Mouse (Mus musculus) liver, embryonic 16.5 days (tissue): ENCODE measurements around the gene Ugt1a1. TPM values are rescaled to one million over a fixed set of nuclear protein-coding genes. Genes with fewer than 3 reads are reported as not detected.
"Not testable (repeated sequence)": the region's sequence is repeated elsewhere in the genome, so short reads cannot be mapped to it uniquely, and the experiment has no call there.

Experiments used
- ATAC-seq: fragments of 200-750 bp; cut with Nextera tagmentation; 2 replicates; pipeline ENCODE4 v1.8.0; 2017; ENCODE audit warnings: low read depth, mild to moderate bottlenecking, moderate number of reproducible peaks, moderate library complexity
- H3K27ac ChIP-seq: fragments of 300-500 bp; sonication (generic); 2 replicates; pipeline ENCODE4 v1.5.1; 2014; ENCODE audit warnings: mild to moderate bottlenecking, low read length
- H3K27me3 ChIP-seq: fragments of 300-500 bp; sonication (generic); 2 replicates; pipeline ENCODE4 v1.6.1; 2014; ENCODE audit warnings: low read depth, low read length, mixed read lengths; ENCODE audit not compliant: control insufficient read depth, insufficient read depth
- H3K36me3 ChIP-seq: fragments of 300-500 bp; sonication (generic); 2 replicates; pipeline ENCODE4 v1.6.1; 2014; ENCODE audit warnings: mild to moderate bottlenecking; ENCODE audit not compliant: control insufficient read depth, insufficient read depth
- H3K4me1 ChIP-seq: fragments of 300-500 bp; sonication (generic); 2 replicates; pipeline ENCODE4 v1.6.1; 2014; ENCODE audit warnings: low read depth, low read length, mixed read lengths; ENCODE audit not compliant: control insufficient read depth
- H3K4me2 ChIP-seq: fragments of 300-500 bp; sonication (generic); 2 replicates; pipeline ENCODE4 v1.6.1; 2014; ENCODE audit warnings: low read depth, low read length, mixed read lengths
- H3K4me3 ChIP-seq: fragments of 300-500 bp; sonication (generic); 2 replicates; pipeline ENCODE4 v1.5.1; 2014; ENCODE audit warnings: low read depth, mild to moderate bottlenecking, low read length
- H3K9ac ChIP-seq: fragments of 300-500 bp; sonication (generic); 2 replicates; pipeline ENCODE4 v1.6.1; 2014; ENCODE audit warnings: low read depth, low read length
- H3K9me3 ChIP-seq: fragments of 300-500 bp; sonication (generic); replicated peaks from 2 replicates; pipeline ENCODE4 v1.6.1; 2016; ENCODE audit warnings: low read length; ENCODE audit not compliant: control insufficient read depth
- WGBS: fragments of 180-500 bp; shearing (Covaris S2); extraction: QIAGEN DNeasy Blood & Tissue Kit; methylation state at CpG from one replicate; pipeline ENCODE4 v1.1.7; 2014; ENCODE audit not compliant: insufficient replicate concordance; 5-methylcytosine and 5-hydroxymethylcytosine counted together
- polyA plus RNA-seq: library from polyadenylated mRNA; unstranded; fragments of >200 nt; fragmentation: Nextera tagmentation; extraction: Ambion mirVana; gene quantifications from 2 replicates; pipeline ENCODE4 v1.2.1, GENCODE M21; 2015

The Ugt1a1 gene
- polyA plus RNA-seq, 1 experiment from 2014 or later: 0.21 TPM

DNA sequence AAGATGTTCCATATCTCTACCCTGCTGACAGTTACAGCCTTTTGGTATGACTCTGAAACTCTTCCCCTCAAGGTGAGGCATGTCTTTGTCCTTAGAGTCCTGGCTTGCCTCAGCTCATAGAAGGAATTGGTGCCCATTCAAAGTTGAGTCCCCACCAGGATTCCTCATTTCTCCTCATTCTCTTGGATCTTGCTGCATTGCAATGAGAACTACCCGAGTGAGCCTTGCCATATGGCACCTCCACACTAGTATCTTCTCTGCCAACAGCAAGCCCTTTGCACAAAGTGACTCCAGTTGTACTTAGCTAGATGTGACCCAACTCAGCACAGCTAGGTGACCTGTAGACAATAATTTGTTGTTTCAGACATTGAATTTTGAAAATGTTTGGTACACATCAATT, 11.8 kb downstream of the Ugt1a1 start:
- no peak overlapping the region for H3K27ac ChIP-seq
- H3K4me1 ChIP-seq: no peaks in the 10 kb centered on the region
- H3K9me3 ChIP-seq: peaks cover 14% of the 10 kb centered on the region
- 31% methylated on average over 1 of the region's 1 CpGs for WGBS
- no peak overlapping the region for H3K4me3 ChIP-seq
- no peaks in the 10 kb centered on the region for H3K36me3 ChIP-seq
- no peaks in the 10 kb centered on the region for H3K27me3 ChIP-seq
- H3K9ac ChIP-seq: no peak overlapping the region
- no peak for ATAC-seq
- no peak overlapping the region for H3K4me2 ChIP-seq

GRCm38 (mm10) chr1:88224029-88224776, 12.4 kb downstream of the Ugt1a1 start:
- peaks cover 14% of the 10 kb centered on the region for H3K9me3 ChIP-seq
- no peak overlapping the region for H3K27ac ChIP-seq
- no peak for ATAC-seq
- H3K27me3 ChIP-seq: no peaks in the 10 kb centered on the region
- H3K4me3 ChIP-seq: no peak overlapping the region
- H3K4me1 ChIP-seq: no peaks in the 10 kb centered on the region
- H3K4me2 ChIP-seq: no peak overlapping the region
- H3K36me3 ChIP-seq: no peaks in the 10 kb centered on the region
- WGBS: 51% methylated on average over 2 of the region's 2 CpGs
- H3K9ac ChIP-seq: no peak overlapping the region

- H3K4me2 ChIP-seq, ATAC-seq, H3K4me3 ChIP-seq, H3K9ac ChIP-seq, H3K4me1 ChIP-seq, H3K27ac ChIP-seq, H3K36me3 ChIP-seq, H3K27me3 ChIP-seq: not testable (repeated sequence)
- WGBS: 29% methylated on average over 2 of the region's 2 CpGs
- peaks cover 22% of the 10 kb centered on the region for H3K9me3 ChIP-seq
These were observed 13.5 kb downstream of the Ugt1a1 start for GRCm38 (mm10) chr1:88225301-88225700.

GRCm38 (mm10) chr1:88225741-88226140, 14.0 kb downstream of the Ugt1a1 start:
- ATAC-seq: no peak
- Histone ChIP-seq H3K27ac (no peak overlapping the region), H3K9me3 (peaks cover 26% of the 10 kb centered on the region), H3K9ac (no peak overlapping the region), H3K27me3 (no peaks in the 10 kb centered on the region), H3K4me3 (no peak overlapping the region), H3K4me1 (no peaks in the 10 kb centered on the region), H3K36me3 (no peaks in the 10 kb centered on the region), H3K4me2 (no peak overlapping the region)

GRCm38 (mm10) chr1:88226670-88227379, 15.1 kb downstream of the Ugt1a1 start, which contains the start of gene Mroh2a:
Mroh2a (plus strand) TSS chr1:88226986.
- no peak within 1 kb of the TSS for H3K4me3 ChIP-seq
- no peaks in the 10 kb centered on the region for H3K27me3 ChIP-seq
- peaks cover 33% of the 10 kb centered on the region for H3K9me3 ChIP-seq
- no peaks in the 10 kb centered on the region for H3K4me1 ChIP-seq
- H3K4me2 ChIP-seq: no peak within 1 kb of the TSS
- peak; percentile 19; the same call in 1 of the 2 replicates for ATAC-seq
- no peaks in the 10 kb centered on the region for H3K36me3 ChIP-seq
- H3K9ac ChIP-seq: no peak within 1 kb of the TSS
- 36% methylated on average over 5 of the region's 5 CpGs for WGBS
- no peak within 1 kb of the TSS for H3K27ac ChIP-seq

GRCm38 (mm10) chr1:88227482-88227881, 15.7 kb downstream of the Ugt1a1 start:
- peaks cover 31% of the 10 kb centered on the region for H3K9me3 ChIP-seq

GRCm38 (mm10) chr1:88228121-88228520, 16.4 kb downstream of the Ugt1a1 start:
- ATAC-seq: no peak; the same call in 1 of the 2 replicates
- H3K4me3 ChIP-seq: no peak overlapping the region
- no peak overlapping the region for H3K4me2 ChIP-seq
- no peak overlapping the region for H3K9ac ChIP-seq
- H3K9me3 ChIP-seq: peaks cover 33% of the 10 kb centered on the region
- H3K27ac ChIP-seq: no peak overlapping the region
- no peaks in the 10 kb centered on the region for H3K36me3 ChIP-seq
- H3K4me1 ChIP-seq: no peaks in the 10 kb centered on the region
- H3K27me3 ChIP-seq: no peaks in the 10 kb centered on the region
- 59% methylated on average over 7 of the region's 7 CpGs for WGBS

More at GRCm38 (mm10) chr1:88227482-88227881, 15.7 kb downstream of the Ugt1a1 start:
- H3K4me3 ChIP-seq: no peak overlapping the region
- no peak overlapping the region for H3K27ac ChIP-seq
- 40% methylated on average over 2 of the region's 2 CpGs for WGBS
- H3K4me1 ChIP-seq: no peaks in the 10 kb centered on the region
- no peak for ATAC-seq
- H3K36me3 ChIP-seq: no peaks in the 10 kb centered on the region
- no peak overlapping the region for H3K9ac ChIP-seq
- H3K4me2 ChIP-seq: no peak overlapping the region
- no peaks in the 10 kb centered on the region for H3K27me3 ChIP-seq

DNA sequence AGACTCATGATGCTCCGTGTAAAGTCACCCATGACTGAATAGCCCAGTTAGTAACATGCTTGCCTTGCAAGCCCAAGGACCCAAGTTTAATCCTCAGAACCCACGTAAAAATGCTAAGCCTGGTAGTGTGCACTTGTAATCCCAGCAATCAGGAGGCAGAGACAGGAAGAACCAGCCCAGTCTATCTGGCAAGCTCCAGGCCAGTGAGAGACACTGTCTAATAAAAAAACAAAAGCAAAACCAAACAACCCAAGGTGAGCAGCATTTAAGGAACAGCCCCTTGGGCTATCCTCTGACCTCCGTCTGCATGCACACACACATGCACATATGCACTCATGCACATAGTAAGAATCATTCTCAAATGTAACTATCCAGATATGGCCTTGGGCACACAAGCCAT, 17.8 kb downstream of the Ugt1a1 start:
- Histone ChIP-seq H3K9ac (no peak overlapping the region), H3K27ac (no peak overlapping the region), H3K4me1 (no peaks in the 10 kb centered on the region), H3K36me3 (no peaks in the 10 kb centered on the region), H3K4me2 (no peak overlapping the region), H3K4me3 (no peak overlapping the region), H3K9me3 (peaks cover 39% of the 10 kb centered on the region), H3K27me3 (no peaks in the 10 kb centered on the region)
- WGBS: 55% methylated on average over 3 of the region's 3 CpGs
- no peak for ATAC-seq

- Histone ChIP-seq H3K4me1 (no peaks in the 10 kb centered on the region), H3K4me2 (no peak overlapping the region), H3K27me3 (no peaks in the 10 kb centered on the region), H3K36me3 (no peaks in the 10 kb centered on the region), H3K4me3 (no peak overlapping the region), H3K27ac (no peak overlapping the region), H3K9me3 (peaks cover 43% of the 10 kb centered on the region), H3K9ac (no peak overlapping the region)
- WGBS: 59% methylated on average over 5 of the region's 5 CpGs
- ATAC-seq: no peak
These were observed 18.2 kb downstream of the Ugt1a1 start for GRCm38 (mm10) chr1:88229986-88230385.
